Mouse (Mus musculus): ENCODE results near the gene Gm7534. TPM values are rescaled to one million over a fixed set of nuclear protein-coding genes. Genes with fewer than 3 reads are reported as not detected.
"Not testable (repeated sequence)": the region's sequence is repeated elsewhere in the genome, so short reads cannot be mapped to it uniquely, and the experiment has no call there.

Gene Gm7534
- total RNA-seq, 2 experiments from 2014 or later, result not detected

DNA sequence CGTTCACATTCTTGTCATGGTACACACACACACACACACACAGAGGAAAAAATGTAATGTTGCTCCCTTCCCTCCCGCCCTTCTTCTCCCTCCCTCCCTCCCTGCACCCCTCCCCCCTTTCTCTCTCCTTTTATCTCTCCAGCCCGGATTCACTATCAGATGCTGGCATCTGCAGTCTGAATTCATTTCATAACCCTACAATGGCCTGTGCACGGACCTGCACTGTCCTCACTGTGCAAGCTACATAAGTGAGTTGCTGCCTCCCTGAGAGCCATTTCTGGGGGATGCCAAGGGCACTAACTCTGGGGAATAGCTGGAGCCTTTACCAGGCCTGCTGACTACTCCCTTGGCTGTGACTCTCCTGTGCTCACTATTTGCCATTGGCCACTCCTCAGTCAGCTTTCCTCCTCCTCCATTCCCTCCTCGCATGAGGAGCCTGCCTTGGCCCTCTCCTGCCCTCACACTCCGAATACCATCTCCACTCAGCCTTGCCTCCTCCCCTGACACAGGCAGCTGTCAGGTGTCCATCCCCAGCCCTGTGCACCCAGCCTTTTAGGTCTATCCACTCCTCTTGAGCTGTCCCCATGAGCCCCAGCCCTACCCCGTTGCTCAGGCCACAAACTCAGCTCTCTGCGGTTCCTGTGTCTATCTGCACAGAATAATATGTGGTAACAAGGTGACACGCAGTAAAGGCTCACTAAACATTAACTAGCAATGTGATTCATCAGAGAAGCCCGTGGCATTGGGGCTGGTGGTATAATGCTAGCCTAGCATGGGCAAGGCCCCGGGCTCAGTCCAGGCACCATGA, 20.2 kb upstream of the Gm7534 start:
- DNase-seq (ENCODE audit: low spot score in 2 of 2), result no peak
- intact Hi-C loops (cut with DNase I), result no loop called here

DNA sequence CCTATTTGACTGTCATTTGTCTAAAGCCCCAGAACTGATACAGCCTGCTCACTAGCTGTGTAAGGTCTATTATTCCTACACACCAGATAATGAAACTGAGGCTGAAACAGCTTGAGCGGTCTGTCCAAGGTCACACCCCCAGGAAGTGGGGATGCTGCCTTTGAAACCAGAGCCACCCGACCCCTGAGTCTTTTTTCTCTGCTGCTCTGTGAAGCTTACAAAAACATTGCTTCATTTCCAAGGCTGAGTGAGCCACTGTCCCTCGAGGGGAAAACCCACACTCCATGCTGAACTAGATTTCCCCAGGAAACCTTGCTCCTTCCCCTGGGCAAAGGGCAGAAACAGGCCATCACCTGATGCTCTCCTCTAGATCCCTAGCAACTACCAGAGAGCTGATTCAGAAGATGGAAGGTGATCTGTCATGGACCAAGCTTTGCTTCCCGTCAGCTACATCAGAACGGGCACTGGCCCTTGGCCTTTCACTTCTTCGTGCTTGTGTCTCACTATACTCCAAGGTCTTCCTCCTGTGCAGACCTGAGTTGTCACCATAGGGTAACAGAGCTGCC, 3.8 kb upstream of the Gm7534 start:
- intact Hi-C loops (cut with DNase I), result no loop called here
- DNase-seq (ENCODE audit: low spot score in 2 of 2), result no peak

DNA sequence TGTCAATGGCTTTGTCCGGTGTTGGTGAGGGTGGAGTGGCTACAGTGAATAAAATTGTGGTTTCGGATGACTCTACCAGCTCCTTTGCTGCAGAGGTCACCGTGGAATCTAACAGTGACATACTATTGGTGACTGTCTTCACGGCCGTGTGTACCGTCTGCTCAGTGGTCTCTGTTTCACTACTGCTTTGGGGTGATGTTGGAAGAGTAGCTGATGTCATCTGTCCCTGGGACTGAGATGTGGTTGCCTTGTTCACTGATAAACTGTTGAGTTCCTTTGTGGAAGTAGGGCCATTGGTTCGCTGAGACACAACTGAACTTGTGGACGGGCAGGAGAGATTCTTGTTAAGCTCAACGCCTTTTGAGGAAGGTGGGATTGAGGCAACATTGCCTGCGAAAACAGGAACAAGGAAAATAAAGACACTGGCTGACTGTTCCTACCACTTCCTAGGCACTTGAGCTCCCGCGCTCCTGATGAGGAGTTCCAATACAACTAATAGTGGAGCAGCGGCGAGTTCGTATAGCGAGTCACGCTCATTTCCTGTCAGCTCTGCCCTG, 614 bp upstream of the Gm7534 start:
- intact Hi-C loops (cut with DNase I), result no loop called here
- no peak for DNase-seq (ENCODE audit: low spot score in 2 of 2)

DNA sequence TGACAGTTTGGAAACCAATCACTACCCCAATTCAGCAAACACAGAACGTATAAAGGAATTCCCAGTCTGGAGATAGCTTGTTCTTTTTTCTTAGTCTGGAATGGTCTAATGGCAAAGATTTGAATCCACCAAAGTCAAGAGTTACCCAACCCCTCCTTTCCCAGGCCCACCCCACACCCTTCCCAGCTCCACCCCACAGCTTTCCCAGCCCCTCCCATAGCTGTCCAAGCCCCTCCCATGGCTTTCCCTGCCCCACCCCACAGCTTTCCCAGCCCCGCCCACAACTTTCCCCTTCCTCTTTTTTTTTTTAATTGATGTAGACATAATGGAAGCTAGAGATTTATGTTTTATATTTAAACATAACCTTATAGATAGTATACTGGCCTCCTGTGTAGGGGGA, 3.4 kb downstream of the Gm7534 start:
- DNase-seq (ENCODE audit: low spot score in 2 of 2), result no peak
- intact Hi-C loops (cut with DNase I), result no loop called here

DNA sequence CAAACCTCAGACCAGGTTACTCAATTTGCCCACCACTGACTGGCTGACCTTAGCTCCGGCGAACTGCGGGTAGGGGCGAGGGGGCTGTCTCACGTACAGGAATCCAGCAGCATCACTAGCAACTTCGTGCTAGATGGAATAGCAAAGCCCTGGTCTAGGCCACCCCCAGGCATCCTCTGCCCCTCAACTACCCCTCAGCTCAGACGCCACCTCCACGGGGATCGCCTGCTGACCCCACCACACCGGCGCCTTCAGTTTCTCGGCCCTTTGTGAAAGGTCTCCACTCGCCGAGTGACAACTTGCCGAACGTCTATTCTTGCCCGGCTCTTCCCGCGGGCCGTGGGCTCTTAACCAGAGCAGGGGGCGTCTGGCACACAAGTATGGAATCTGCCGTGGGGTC, 16.5 kb downstream of the Gm7534 start:
- DNase-seq (ENCODE audit: low spot score in 2 of 2), result no peak
- intact Hi-C loops (cut with DNase I), result loop anchor here (5.0 kb wide), 1 partner anchor 61 kb away; the partner anchor contains the start of genes Gm30191 and Zfp593

DNA sequence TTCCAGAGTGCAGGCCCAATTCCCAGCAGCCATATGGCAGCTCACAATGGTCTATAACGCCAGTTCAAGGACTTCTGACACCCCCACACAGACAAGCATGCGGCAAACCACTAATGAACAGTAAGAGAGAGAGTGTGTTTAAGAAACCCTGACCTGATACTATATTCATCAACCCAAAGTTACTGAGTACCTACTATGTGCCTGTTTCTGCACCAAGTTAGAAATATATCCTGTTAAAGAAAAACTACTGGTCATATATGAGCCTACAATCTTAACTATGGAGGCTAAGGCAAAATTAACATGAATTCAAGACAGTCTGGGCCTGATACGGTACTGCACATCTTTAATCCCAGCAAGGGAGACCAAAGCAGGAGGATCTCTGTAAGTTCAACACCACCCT, 17.2 kb downstream of the Gm7534 start:
- DNase-seq (ENCODE audit: low spot score in 2 of 2), result no peak
- intact Hi-C loops (cut with DNase I), result loop anchor here (5.0 kb wide), 1 partner anchor 62 kb away; the partner anchor contains the start of genes Gm30191 and Zfp593

DNA sequence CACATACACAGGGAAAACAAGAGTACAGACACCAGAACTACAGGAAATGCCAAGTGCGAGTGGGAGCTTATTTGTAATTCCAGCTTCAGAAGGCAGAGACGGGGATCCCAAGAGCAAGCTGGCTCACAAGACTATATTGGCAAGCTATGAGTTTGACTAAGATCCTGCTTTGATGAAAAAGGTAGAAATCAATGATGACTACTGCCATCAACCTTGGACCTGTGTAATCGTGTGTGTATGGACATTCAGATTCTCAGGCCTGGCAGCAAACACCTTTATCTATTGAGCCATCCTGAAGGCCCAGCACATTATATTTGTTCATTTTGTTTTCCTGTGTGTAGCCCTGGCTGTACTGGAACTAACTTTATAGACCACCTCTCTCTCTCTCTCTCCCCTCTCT, 19.1 kb downstream of the Gm7534 start:
- DNase-seq (ENCODE audit: low spot score in 2 of 2), result no peak
- intact Hi-C loops (cut with DNase I), result no loop called here

DNA sequence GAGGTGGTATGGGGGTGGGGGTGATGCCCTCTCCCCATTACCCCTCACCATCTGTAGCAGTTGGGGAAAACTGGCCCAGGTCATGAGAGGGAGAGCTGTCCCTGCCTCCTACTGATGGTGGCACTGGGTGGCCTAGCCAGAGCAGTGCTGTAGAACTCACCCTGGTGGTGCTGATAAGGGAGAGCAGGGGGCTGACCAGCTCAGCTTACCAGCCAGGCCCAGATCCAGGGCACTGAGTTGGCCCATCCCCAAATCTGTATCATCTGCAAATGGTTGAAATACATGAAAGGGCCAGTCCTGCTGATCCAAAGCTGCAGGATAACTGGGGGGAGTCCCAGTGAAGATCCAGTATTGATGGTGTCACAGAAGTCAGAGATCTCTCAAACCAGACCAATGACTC, 21.0 kb downstream of the Gm7534 start:
- intact Hi-C loops (cut with DNase I), result no loop called here

DNA sequence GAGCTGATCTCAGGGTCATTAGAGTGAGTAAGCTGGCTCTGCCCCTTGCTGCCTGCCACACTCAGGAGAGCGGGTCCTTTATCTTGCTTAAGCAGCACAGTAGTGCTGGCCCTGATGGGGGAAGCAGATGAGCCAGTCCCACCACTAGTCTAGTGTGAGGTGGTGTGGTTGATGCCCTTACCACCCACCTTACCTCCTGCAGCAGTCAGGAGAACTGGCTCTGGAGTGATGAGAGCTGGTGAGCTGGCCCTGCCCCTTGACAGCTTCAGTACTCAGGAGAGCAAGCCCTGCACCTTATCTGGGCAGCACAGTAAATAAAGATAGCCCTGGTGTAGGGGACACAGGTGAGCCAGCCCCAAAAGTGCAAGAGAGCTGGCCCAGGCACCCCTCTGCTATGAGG, 21.7 kb downstream of the Gm7534 start:
- DNase-seq (ENCODE audit: low spot score in 2 of 2), result no peak
- intact Hi-C loops (cut with DNase I), result no loop called here

More for the DNA sequence above, 21.0 kb downstream of the Gm7534 start:
- no peak for DNase-seq (ENCODE audit: low spot score in 2 of 2)

DNA sequence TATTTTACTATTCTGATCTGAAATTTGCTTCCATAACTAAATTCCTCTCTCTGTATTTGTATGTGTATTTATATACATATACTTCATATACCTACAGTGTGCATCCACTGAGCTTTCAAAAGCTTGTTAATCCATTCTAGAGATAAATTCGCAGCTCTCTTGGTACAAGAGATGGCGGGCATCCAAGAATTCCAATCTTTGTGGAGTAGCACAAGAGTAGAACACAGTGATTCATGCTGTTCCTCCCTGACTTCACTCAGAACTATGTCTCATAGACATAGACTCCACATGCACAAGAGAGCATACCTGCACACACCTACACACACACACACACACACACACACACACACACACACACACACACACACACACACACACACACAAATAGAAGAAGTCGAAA, 30.4 kb downstream of the Gm7534 start:
- DNase-seq (ENCODE audit: low spot score in 2 of 2), result no peak
- intact Hi-C loops (cut with DNase I), result no loop called here

DNA sequence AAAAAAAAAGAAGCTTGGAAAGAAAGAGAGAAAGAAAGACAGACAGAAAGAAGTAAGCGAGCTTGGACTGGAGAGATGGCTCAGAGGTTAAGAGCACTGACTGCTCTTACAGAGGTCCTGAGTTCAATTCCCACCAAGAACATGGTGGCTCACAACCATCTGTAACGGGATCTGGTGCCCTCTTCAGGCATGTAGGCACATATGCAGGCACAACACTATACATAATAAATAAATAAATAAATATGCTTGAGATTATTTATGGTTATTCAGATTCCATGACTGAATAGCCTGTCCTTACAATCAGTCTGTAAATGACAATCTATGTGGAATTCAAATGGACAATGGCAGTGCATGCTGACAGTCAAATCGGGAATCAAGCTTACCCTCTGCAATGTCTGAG, 35.9 kb downstream of the Gm7534 start:
- no peak for DNase-seq (ENCODE audit: low spot score in 2 of 2)
- intact Hi-C loops (cut with DNase I), result no loop called here

DNA sequence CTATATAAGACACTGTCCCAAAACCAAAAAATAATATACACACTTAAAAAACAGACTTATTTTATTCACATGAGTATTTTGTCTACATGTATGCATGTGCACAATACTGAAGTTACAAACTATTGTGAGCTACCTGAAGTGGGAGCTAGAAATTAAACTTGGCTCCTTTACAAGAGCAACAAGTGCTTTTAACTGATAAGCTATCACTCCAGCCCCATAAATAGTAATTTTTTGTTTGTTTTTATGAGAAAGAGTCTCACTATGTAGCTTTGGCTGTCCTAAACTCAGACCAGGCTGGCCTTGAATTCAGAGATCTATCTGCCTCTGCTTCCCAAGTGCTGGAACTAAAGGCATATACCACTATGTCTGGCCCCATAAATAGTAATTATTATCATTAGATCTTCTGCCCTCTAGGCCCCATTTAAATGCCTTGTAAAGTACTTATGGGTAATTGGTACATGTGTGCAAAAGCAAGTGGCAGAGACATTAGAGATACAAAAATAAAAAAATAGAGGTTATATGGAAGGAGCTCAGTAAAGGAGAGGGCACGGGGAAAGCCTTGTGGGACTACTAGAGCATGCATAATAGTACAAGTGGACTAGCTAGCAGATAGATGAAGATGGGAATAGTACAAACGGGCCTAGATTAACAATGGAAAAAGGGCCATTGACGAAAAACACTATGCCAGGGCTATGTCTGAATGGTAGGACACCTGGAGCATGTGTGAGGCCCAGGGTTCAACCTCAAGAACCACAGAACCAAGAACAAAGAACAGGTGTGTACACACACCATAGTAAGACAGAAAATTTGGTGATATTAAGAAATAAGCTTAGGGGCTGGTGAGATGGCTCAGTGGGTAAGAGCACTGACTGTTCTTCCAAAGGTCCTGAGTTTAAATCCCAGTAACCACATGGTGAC, 37.0 kb downstream of the Gm7534 start:
- intact Hi-C loops (cut with DNase I), result no loop called here
- DNase-seq (ENCODE audit: low spot score in 2 of 2), result no peak

DNA sequence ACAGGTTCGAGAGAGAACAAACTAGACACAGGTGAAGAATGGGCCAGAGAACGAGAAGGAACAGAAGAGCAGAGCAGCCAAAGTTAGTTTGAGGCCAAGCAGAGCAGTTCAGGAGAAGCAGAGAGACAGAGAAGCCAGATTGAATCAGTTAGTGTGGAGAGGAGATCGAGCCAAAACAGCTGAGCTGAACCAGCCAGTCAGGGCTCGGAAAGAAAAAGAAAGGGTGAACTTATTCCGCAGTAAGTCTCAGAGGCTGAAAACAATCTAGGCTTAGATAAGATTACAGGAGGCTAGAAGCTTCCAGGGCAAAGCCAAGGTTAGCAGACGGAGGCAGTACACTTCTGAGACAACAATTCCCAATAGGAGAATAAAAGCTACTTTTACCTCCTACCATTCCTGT, 37.8 kb downstream of the Gm7534 start:
- no peak for DNase-seq (ENCODE audit: low spot score in 2 of 2)
- intact Hi-C loops (cut with DNase I), result no loop called here

DNA sequence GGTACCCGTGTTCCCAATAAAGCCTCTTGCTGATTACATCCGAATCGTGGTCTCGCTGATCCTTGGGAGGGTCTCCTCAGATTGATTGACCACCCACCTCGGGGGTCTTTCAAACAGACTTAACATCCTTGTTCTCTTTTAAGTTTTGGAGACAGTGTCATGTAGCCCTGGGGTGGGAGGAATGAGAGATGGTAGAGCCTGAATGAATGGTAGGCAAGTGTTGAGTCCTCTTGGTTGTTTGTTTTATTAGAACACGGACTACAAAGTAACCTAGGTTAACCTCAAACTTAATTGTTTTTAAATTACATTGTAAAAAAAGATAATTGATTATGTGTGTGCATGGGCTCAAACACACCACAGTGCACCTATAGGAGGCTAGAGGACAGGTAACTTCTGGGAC, 38.2 kb downstream of the Gm7534 start:
- intact Hi-C loops (cut with DNase I), result no loop called here
- no peak for DNase-seq (ENCODE audit: low spot score in 2 of 2)

DNA sequence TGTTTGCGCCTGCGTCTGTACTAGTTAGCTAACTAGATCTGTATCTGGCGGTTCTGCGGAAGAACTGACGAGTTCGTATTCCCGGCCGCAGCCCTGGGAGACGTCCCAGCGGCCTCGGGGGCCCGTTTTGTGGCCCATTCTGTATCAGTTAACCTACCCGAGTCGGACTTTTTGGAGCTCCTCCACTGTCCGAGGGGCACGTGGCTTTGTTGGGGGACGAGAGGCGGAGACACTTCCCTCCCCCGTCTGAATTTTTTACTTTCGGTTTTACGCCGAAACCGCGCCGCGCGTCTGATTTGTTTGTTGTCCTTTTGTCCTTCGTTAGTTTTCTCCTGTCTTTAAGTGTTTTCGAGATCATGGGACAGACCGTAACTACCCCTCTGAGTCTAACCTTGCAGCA, 42.7 kb downstream of the Gm7534 start:
- intact Hi-C loops (cut with DNase I), result not testable (repeated sequence)

DNA sequence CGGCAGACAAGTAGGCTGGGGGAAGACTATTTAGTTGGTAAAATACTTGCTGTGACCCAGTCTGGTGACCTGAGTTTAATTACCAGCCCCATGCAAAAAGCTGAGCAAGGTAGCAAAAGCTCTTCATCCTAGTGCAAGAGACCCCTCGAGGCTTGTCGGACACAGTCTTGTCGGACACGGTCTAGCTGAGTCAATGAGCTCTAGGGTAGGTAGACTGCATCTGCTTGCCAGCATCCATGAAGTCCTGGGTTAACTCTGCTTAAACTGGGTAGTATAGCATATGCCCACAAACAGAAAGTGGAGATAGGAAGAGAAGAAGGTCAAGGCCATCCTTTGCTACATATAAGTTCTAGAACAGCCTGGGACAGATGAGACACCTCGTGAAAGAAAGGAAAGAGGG, 44.0 kb downstream of the Gm7534 start:
- intact Hi-C loops (cut with DNase I), result no loop called here
- DNase-seq (ENCODE audit: low spot score in 2 of 2), result no peak

More for the DNA sequence above, 42.7 kb downstream of the Gm7534 start:
- peak; percentile 26 to 34 for DNase-seq (ENCODE audit: low spot score in 2 of 2)

DNA sequence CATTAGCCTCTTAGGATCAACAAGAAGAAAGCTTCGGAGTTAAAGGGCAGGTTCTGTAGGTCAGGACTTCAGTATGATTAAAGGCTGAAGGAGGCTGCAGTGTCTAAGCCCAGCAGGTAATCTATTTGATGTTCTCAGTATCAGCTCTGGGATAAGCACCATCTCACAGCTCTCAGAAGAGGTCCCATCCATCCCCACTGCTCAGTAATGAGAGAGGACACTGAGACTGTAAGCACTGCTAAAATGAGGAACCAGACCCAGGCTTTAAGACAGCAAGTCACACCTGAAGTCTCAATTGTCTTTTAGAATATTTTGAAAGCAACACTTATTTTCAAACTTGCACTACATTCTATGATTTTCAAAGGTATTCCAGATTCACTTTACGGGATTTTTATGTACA, 45.2 kb downstream of the Gm7534 start:
- intact Hi-C loops (cut with DNase I), result no loop called here
- DNase-seq (ENCODE audit: low spot score in 2 of 2), result no peak

DNA sequence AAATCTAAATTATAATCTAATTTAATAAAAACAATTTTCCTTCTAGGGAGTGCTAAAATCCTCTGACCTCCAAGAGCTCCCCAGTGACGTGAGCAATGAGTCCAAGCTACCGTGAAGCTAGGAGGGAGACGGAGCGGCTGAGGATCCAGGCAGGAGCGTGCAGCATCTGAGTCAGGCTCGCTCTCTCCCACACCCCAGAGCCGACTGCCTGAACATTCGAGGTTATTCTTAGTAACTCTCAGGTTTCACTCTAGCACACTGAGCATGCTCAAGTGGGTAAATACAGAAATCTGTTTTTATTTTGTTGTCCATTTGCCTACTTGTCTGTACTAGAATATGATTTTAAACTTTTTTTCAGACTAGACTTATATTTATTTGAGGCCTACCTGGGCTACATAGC, 46.1 kb downstream of the Gm7534 start:
- intact Hi-C loops (cut with DNase I), result no loop called here
- DNase-seq (ENCODE audit: low spot score in 2 of 2), result peak; percentile 49 to 61

DNA sequence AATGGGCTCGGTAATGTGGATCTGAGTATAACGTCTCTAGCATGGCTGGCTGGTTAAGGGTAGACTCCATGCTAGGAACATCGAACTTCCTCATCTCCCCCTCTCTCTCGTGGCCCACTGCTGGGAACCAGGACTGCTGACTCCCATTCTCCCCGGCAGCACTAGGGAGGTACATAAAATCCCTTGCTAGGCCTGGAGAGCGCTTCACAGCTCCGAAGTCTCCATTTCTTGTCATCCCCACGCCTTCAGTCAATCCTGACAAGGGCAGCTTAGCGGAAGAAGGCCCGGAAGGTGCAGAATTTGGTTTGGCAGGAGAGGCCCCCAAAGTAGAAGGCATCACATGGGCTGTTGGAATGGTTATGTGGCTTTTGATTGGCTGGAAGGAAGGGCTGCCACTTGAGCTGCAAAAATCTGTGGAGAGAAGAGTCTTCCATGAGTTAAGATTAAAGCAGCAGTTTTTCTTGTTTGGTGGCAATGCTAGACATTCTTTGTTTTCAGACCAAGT, 46.8 kb downstream of the Gm7534 start:
- intact Hi-C loops (cut with DNase I), result no loop called here
- DNase-seq (ENCODE audit: low spot score in 2 of 2), result no peak

DNA sequence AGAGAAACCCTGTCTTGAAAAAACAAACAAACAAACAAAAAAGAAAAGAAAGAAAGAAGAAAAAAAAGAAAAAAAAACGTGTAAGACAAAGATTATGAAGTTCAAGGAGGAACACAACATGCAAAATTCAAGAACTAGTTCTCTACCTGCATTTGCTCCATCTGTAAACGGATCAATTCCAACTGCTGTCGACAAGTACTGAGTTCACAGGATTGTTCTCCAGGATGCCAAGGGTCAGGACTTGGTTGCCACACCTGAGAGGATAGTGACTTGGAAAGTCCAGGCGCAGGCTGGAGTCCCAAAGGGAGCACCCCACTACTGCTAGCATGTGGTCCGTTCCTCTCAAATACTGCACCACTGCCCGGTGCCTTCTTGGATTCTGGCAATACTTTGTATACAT, 47.3 kb downstream of the Gm7534 start:
- DNase-seq (ENCODE audit: low spot score in 2 of 2), result no peak
- intact Hi-C loops (cut with DNase I), result no loop called here

Data from left cerebral cortex, postnatal 36 days (tissue).